Mouse (Mus musculus): ENCODE measurements around the gene Pex1.

- TF ChIP-seq EP300 (IDR thresholded peaks at IDR 0.05; ENCODE audit: low read depth) (no peak), CTCF (IDR thresholded peaks at IDR 0.05; ENCODE audit: low read depth) (no peak)
These were observed 52.5 kb downstream of the Pex1 start for GRCm38 (mm10) chr5:3648206-3648848.
